Mouse (Mus musculus): Measurements from ENCODE around the gene Tsku.

DNA sequence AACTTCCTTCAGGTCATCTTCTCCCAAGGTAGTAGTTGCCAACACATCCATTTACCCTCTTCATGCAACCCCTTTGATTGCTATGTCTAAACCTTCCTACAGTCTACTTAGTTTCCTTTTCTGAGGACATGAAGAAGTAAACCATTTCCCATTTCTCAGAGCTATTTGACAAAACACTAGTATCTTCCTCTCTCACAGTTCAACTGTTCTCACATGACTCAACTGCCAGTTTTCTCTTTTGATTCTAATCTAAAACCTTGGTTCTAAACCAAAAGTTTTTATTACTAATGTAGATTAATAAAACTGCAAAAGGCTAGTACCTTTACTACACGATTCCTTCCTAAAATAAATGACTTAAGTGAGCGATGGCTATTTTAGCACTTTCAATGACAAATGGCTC is 53.7 kb downstream of the Tsku start:
- no peak for TF ChIP-seq CTCF (IDR thresholded peaks at IDR 0.05; ENCODE audit: control insufficient read depth, insufficient read depth, insufficient read length)
- no peak for TF ChIP-seq CEBPB (IDR thresholded peaks at IDR 0.05; ENCODE audit: low read depth)
- TF ChIP-seq USF1 (IDR thresholded peaks at IDR 0.05; ENCODE audit: low read depth) = no peak

Measured in C2C12 (cell line).